9 mouse cellular contexts compared by ENCODE assay signal in the genomic region with DNA sequence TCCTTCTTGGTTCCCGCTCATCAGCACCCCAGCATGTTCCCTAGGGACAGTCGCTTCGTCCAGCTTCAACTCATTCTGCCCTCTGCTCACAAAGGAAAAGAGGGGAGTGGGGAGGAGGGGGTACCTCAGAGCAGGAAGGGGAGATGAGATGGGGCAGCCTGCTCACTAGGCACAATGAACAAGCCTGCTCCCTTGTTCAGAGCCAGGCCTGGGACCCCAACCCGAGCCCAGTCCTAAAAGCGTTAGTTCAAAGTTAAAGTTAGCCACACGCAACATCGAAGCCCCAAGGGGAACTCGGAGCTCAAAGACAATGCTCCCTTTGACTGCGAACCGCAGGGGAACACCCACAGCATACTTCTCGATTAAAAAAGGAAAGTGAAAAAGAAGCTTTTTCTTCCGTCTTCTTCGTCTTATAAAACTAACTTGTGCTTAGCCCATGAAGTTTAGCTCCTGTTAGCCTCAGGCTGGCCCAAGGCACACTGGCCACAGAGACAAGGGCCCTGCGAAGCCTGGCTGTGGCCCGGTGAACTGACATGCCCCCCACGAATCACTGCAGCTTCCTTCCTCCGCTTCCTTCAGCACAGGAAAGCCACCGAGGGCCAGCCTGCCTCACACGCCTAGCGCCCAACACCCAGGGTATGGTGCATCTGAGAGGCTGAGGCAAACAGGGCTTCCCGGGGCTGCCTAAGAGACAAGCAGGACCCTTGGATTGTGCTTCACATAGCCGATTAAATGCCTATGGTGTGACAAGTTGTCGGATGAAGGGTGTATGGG. TPM values are rescaled to one million over a fixed set of nuclear protein-coding genes. Genes with fewer than 3 reads are reported as not detected.
DNase-seq lines count a peak whose midpoint lies in the region; ATAC-seq lines count a peak whose summit lies in the region.
"Had no signal": no experiment of that assay in that cellular context is flagged by ENCODE, and none has a peak within 500 bp of the region (broad histone marks: within the 10 kb centered on the region; RNA-seq: fewer than 3 reads in every experiment).

No protein-coding gene starts in this region.

- H3K36me3 ChIP-seq in forebrain, embryonic 12.5 days (replicated peaks): no peaks in the 10 kb centered on the region
- no peaks in the 10 kb centered on the region for H3K36me3 ChIP-seq in forebrain, embryonic 11.5 days (ENCODE audit: control insufficient read depth, insufficient read depth, low read length)

- H3K27ac ChIP-seq in forebrain, embryonic 12.5 days: no peak overlapping the region
- no peak overlapping the region for H3K27ac ChIP-seq in forebrain, embryonic 11.5 days (ENCODE audit: low read depth, low read length)

- H3K9ac ChIP-seq in forebrain, embryonic 12.5 days: peak overlapping the region; percentile 44
- H3K9ac ChIP-seq in forebrain, embryonic 11.5 days (ENCODE audit: low read length): no peak overlapping the region

- no peak for ATAC-seq in forebrain, embryonic 12.5 days (ENCODE audit: low FRiP score)
- no peak for ATAC-seq in forebrain, embryonic 11.5 days (replicated peaks; ENCODE audit: low FRiP score)
- ATAC-seq in granulocyte monocyte progenitor cell, adult 5-6 weeks (replicated peaks; ENCODE audit: poor library complexity, severe bottlenecking): peak; percentile 40
- ATAC-seq in cerebellum, adult (ENCODE audit: insufficient number of reproducible peaks, low FRiP score, low TSS enrichment): no peak

- peaks cover 3% of the 10 kb centered on the region; the same call in 1 of the 2 replicates for H3K27me3 ChIP-seq in forebrain, embryonic 12.5 days
- H3K27me3 ChIP-seq in forebrain, embryonic 11.5 days (ENCODE audit: control insufficient read depth, insufficient read depth, low read length): no peaks in the 10 kb centered on the region

- peaks cover 19% of the 10 kb centered on the region for H3K4me1 ChIP-seq in forebrain, embryonic 12.5 days
- peaks cover 10% of the 10 kb centered on the region; the same call in 1 of the 2 replicates for H3K4me1 ChIP-seq in forebrain, embryonic 11.5 days (replicated peaks; ENCODE audit: control insufficient read depth, insufficient read depth, low read length)

- H3K4me2 ChIP-seq in forebrain, embryonic 12.5 days: no peak overlapping the region
- no peak overlapping the region for H3K4me2 ChIP-seq in forebrain, embryonic 11.5 days (ENCODE audit: low read depth, low read length, severe bottlenecking)

- H3K9me3 ChIP-seq in forebrain, embryonic 12.5 days: no peaks in the 10 kb centered on the region
- H3K9me3 ChIP-seq in forebrain, embryonic 11.5 days (ENCODE audit: control insufficient read depth, low read length): no peaks in the 10 kb centered on the region

- WGBS in forebrain, embryonic 12.5 days: 24% methylated on average over 23 of the region's 23 CpGs
- WGBS in forebrain, embryonic 11.5 days: 33% methylated on average over 23 of the region's 23 CpGs

- DNase-seq in forebrain, embryonic 11.5 days (ENCODE audit: low spot score): no peak
- DNase-seq in A20 (ENCODE audit: low read depth, low spot score): peak; percentile 78
- peak; percentile 29 for DNase-seq in lung, postnatal 14 days
- DNase-seq in frontal cortex, postnatal 14 days (ENCODE audit: low spot score in 2 of 2): no peak
- DNase-seq in layer of hippocampus, adult 11-12 months (ENCODE audit: low spot score): no peak
- DNase-seq: cerebellum, postnatal 36 days had no signal

- H3K4me3 ChIP-seq in forebrain, embryonic 12.5 days (replicated peaks): no peak overlapping the region
- no peak overlapping the region for H3K4me3 ChIP-seq in forebrain, embryonic 11.5 days (ENCODE audit: low read depth, low read length)

RNA-seq across cellular contexts. Expression of a gene that starts 45.4 kb away (rescaled TPM):
- 0.78 and 1.2 TPM in 2 replicates for polyA plus RNA-seq in forebrain, embryonic 12.5 days (2016; fragmentation: Nextera tagmentation; extraction: Ambion mirVana)
- 0.55 and 0.89 TPM in 2 replicates for polyA plus RNA-seq in forebrain, embryonic 11.5 days (2014; fragmentation: Nextera tagmentation; extraction: Ambion mirVana)
- total RNA-seq in granulocyte monocyte progenitor cell, adult 5-6 weeks (2014; fragmentation: Nextera tagmentation): 1.7 and 2.2 TPM in 2 replicates
- total RNA-seq in granulocyte monocyte progenitor cell, adult 5-6 weeks (2017): 0.17 and 0.46 TPM in 2 replicates

Comparison
In these comparisons a context has a peak if more than half of its experiments do, and no peak if none do; other contexts are left out.
1. DNase-seq: peak in A20 (single experiment) and lung, postnatal 14 days (single experiment); none in forebrain, embryonic 11.5 days (single experiment), frontal cortex, postnatal 14 days (0 of 2) and layer of hippocampus, adult 11-12 months (single experiment).